Mouse (Mus musculus): ENCODE results near the gene Pon1.
"Not testable (repeated sequence)": the region's sequence is repeated elsewhere in the genome, so short reads cannot be mapped to it uniquely, and the experiment has no call there.

Gene Pon1

GRCm38 (mm10) chr6:5193693-5194092 lies at the start of gene Pon1:
Pon1 (minus strand) TSS chr6:5193946.
- DNase-seq (ENCODE audit: low spot score in 2 of 2): no peak

GRCm38 (mm10) chr6:5238799-5239198 lies 45.1 kb upstream of the Pon1 start:
- DNase-seq (ENCODE audit: low spot score in 2 of 2): no peak

- DNase-seq (ENCODE audit: low spot score in 2 of 2): no peak
Measured at GRCm38 (mm10) chr6:5237510-5237909, 43.8 kb upstream of the Pon1 start.

GRCm38 (mm10) chr6:5236843-5237371 lies 43.2 kb upstream of the Pon1 start:
- DNase-seq (ENCODE audit: low spot score in 2 of 2): no peak

GRCm38 (mm10) chr6:5234563-5234962 lies 40.8 kb upstream of the Pon1 start:
- DNase-seq (ENCODE audit: low spot score in 2 of 2): no peak

GRCm38 (mm10) chr6:5233812-5234211 lies 40.1 kb upstream of the Pon1 start:
- DNase-seq (ENCODE audit: low spot score in 2 of 2): no peak

- no peak for DNase-seq (ENCODE audit: low spot score in 2 of 2)
Measured at GRCm38 (mm10) chr6:5232022-5232421, 38.3 kb upstream of the Pon1 start.

GRCm38 (mm10) chr6:5230261-5230660 lies 36.5 kb upstream of the Pon1 start:
- DNase-seq (ENCODE audit: low spot score in 2 of 2): no peak

GRCm38 (mm10) chr6:5223551-5223950 lies 29.8 kb upstream of the Pon1 start:
- DNase-seq (ENCODE audit: low spot score in 2 of 2): not testable (repeated sequence)

GRCm38 (mm10) chr6:5222080-5222479 lies 28.3 kb upstream of the Pon1 start:
- no peak for DNase-seq (ENCODE audit: low spot score in 2 of 2)

GRCm38 (mm10) chr6:5218190-5218589 lies 24.4 kb upstream of the Pon1 start:
- DNase-seq (ENCODE audit: low spot score in 2 of 2): no peak

GRCm38 (mm10) chr6:5207817-5208216 lies 14.1 kb upstream of the Pon1 start:
- no peak for DNase-seq (ENCODE audit: low spot score in 2 of 2)

- DNase-seq (ENCODE audit: low spot score in 2 of 2): no peak
Measured at GRCm38 (mm10) chr6:5199916-5200315, 6.2 kb upstream of the Pon1 start.

- no peak for DNase-seq (ENCODE audit: low spot score in 2 of 2)
Measured at GRCm38 (mm10) chr6:5199376-5199905, 5.7 kb upstream of the Pon1 start.

- DNase-seq (ENCODE audit: low spot score in 2 of 2): no peak
Measured at GRCm38 (mm10) chr6:5198590-5198989, 4.8 kb upstream of the Pon1 start.

- no peak for DNase-seq (ENCODE audit: low spot score in 2 of 2)
Measured at GRCm38 (mm10) chr6:5190761-5191160, 3.0 kb downstream of the Pon1 start.

- no peak for DNase-seq (ENCODE audit: low spot score in 2 of 2)
Measured at GRCm38 (mm10) chr6:5189507-5189906, 4.2 kb downstream of the Pon1 start.

- DNase-seq (ENCODE audit: low spot score in 2 of 2): no peak
Measured at GRCm38 (mm10) chr6:5188938-5189337, 4.8 kb downstream of the Pon1 start.

GRCm38 (mm10) chr6:5188036-5188435 lies 5.7 kb downstream of the Pon1 start:
- no peak for DNase-seq (ENCODE audit: low spot score in 2 of 2)

GRCm38 (mm10) chr6:5187586-5187985 lies 6.2 kb downstream of the Pon1 start:
- no peak for DNase-seq (ENCODE audit: low spot score in 2 of 2)

GRCm38 (mm10) chr6:5186229-5186950 lies 7.4 kb downstream of the Pon1 start:
- no peak for DNase-seq (ENCODE audit: low spot score in 2 of 2)

- no peak for DNase-seq (ENCODE audit: low spot score in 2 of 2)
Measured at GRCm38 (mm10) chr6:5180645-5181044, 13.1 kb downstream of the Pon1 start.

GRCm38 (mm10) chr6:5179189-5179588 lies 14.6 kb downstream of the Pon1 start:
- no peak for DNase-seq (ENCODE audit: low spot score in 2 of 2)

Measured in urinary bladder, postnatal 4 days (tissue).